In genomic region chr10:60262386-60262785, GRCm38 (mm10) we compare ENCODE assay signal across 8 mouse cellular contexts. TPM values are rescaled to one million over a fixed set of nuclear protein-coding genes. Genes with fewer than 3 reads are reported as not detected.
DNase-seq lines count a peak whose midpoint lies in the region; ATAC-seq lines count a peak whose summit lies in the region.

No protein-coding gene starts in this region.

- H3K4me2 ChIP-seq in hindbrain, embryonic 15.5 days: no peak overlapping the region
- no peak overlapping the region for H3K4me2 ChIP-seq in midbrain, embryonic 11.5 days

- no peak overlapping the region for H3K9ac ChIP-seq in hindbrain, embryonic 15.5 days
- no peak overlapping the region for H3K9ac ChIP-seq in midbrain, embryonic 11.5 days (ENCODE audit: low read length)

- H3K27me3 ChIP-seq in hindbrain, embryonic 15.5 days: no peaks in the 10 kb centered on the region
- no peaks in the 10 kb centered on the region for H3K27me3 ChIP-seq in midbrain, embryonic 11.5 days (ENCODE audit: control insufficient read depth, insufficient read depth, low read length)

- peaks cover 5% of the 10 kb centered on the region; the same call in 1 of the 2 replicates for H3K4me1 ChIP-seq in hindbrain, embryonic 15.5 days (replicated peaks)
- no peaks in the 10 kb centered on the region for H3K4me1 ChIP-seq in midbrain, embryonic 11.5 days (ENCODE audit: control insufficient read depth, insufficient read depth, low read length)

- H3K9me3 ChIP-seq in hindbrain, embryonic 15.5 days: no peaks in the 10 kb centered on the region
- H3K9me3 ChIP-seq in midbrain, embryonic 11.5 days (ENCODE audit: control insufficient read depth, low read length): no peaks in the 10 kb centered on the region

- 33% methylated on average over 3 of the region's 3 CpGs for WGBS in hindbrain, embryonic 15.5 days
- WGBS in midbrain, embryonic 11.5 days: 76% methylated on average over 3 of the region's 3 CpGs

- H3K27ac ChIP-seq in hindbrain, embryonic 15.5 days (replicated peaks): peak overlapping the region; percentile 64
- H3K27ac ChIP-seq in midbrain, embryonic 11.5 days (ENCODE audit: low read depth, low read length): no peak overlapping the region

- no peak overlapping the region for H3K4me3 ChIP-seq in hindbrain, embryonic 15.5 days
- H3K4me3 ChIP-seq in midbrain, embryonic 11.5 days (ENCODE audit: low read depth, low read length): no peak overlapping the region

- peak; percentile 83 for ATAC-seq in hindbrain, embryonic 15.5 days (ENCODE audit: low FRiP score, low read depth)
- ATAC-seq in midbrain, embryonic 11.5 days (ENCODE audit: low FRiP score): peak; percentile 84
- no peak for ATAC-seq in activated CD4-positive, CD25-positive, alpha-beta regulatory T cell, adult 4 months

- peak; percentile 62 for DNase-seq in MEL-GATA-1-ER (ENCODE audit: extremely low read depth, low read depth)
- peak; percentile 94 for DNase-seq in brain, adult 2 months (ENCODE audit: low read depth, low spot score)
- DNase-seq in gastrocnemius, adult 8-10 months (ENCODE audit: low spot score in 2 of 2): peak; percentile 62 to 63
- peak; percentile 56 to 82 for DNase-seq in left cerebral cortex, adult 8-10 months (ENCODE audit: low spot score in 2 of 2)
- DNase-seq in midbrain, embryonic 11.5 days (ENCODE audit: low spot score, missing footprints): peak; percentile 84
- peak; percentile 87 for DNase-seq in skeletal muscle tissue, adult 2 months (ENCODE audit: low read depth, low spot score)

- H3K36me3 ChIP-seq in hindbrain, embryonic 15.5 days: no peaks in the 10 kb centered on the region
- H3K36me3 ChIP-seq in midbrain, embryonic 11.5 days (ENCODE audit: control insufficient read depth, insufficient read depth, low read length): no peaks in the 10 kb centered on the region

RNA-seq across cellular contexts. Expression of gene Psap, which starts 15.0 kb away (rescaled TPM):
- total RNA-seq in gastrocnemius, adult 8-10 months (2022): 100 to 1,000 TPM; 813 to 866 (median 853) TPM
- polyA plus RNA-seq in hindbrain, embryonic 15.5 days (2015; fragmentation: Nextera tagmentation; extraction: Ambion mirVana): 194 and 203 TPM in 2 replicates
- 1,000 to 10,000 TPM; 1,605 to 1,722 (median 1,654) TPM for total RNA-seq in left cerebral cortex, adult 8-10 months (2022)
- polyA plus RNA-seq in midbrain, embryonic 11.5 days (2014; fragmentation: Nextera tagmentation; extraction: Ambion mirVana): 77.3 and 83.9 TPM in 2 replicates
- polyA plus RNA-seq in activated CD4-positive, CD25-positive, alpha-beta regulatory T cell, adult 4 months (2017; shearing (Covaris generic)): 100 to 1,000 TPM in 1 of 2 experiments, 10 to 100 TPM in 1; 95.5 to 199 TPM

RNA-seq across cellular contexts. Expression of gene Chst3, which starts 43.3 kb away (rescaled TPM):
- under 1 TPM; 0.22 to 0.45 (median 0.32) TPM for total RNA-seq in gastrocnemius, adult 8-10 months (2022)
- 1.8 and 2.2 TPM in 2 replicates for polyA plus RNA-seq in hindbrain, embryonic 15.5 days (2015; fragmentation: Nextera tagmentation; extraction: Ambion mirVana)
- 1 to 10 TPM; 1.2 to 2.0 (median 1.9) TPM for total RNA-seq in left cerebral cortex, adult 8-10 months (2022)
- polyA plus RNA-seq in midbrain, embryonic 11.5 days (2014; fragmentation: Nextera tagmentation; extraction: Ambion mirVana): 0.97 and 1.2 TPM in 2 replicates
- under 1 TPM in 1 of 2 experiments, not detected in 1; 0.45 TPM for polyA plus RNA-seq in activated CD4-positive, CD25-positive, alpha-beta regulatory T cell, adult 4 months (2017; shearing (Covaris generic))
